Mouse (Mus musculus) Muller cell, postnatal 12 days (primary cell): ENCODE measurements around the gene Vmn1r123.
"Not testable (repeated sequence)": the region's sequence is repeated elsewhere in the genome, so short reads cannot be mapped to it uniquely, and the experiment has no call there.

Source experiments
- DNase-seq: peaks from one replicate; pipeline ENCODE4 v3.0.0-alpha.2; 2015; ENCODE audit errors: inconsistent ontology term

Vmn1r123 gene

DNA sequence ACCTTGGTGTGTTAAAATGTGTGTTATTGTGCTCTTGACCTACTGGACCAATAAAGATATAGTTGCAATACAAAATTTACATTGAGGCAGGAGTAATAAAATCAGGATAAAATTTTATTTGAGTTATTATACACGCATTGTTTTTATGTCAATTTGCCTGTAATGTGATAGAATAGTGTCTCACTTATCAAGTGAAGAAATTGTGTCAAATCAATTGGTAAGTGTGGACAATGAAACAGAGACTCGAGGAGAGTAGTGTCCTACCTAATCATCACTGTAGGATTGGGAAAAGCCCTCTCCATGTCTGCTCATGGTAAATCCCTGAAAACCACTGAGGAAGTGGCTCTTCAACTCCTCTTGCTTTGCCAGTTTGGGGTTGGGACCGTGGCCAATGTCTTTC is at the start of gene Vmn1r123:
TSS of gene Vmn1r123 (plus strand) at position 301 of the 400 bp plus-strand sequence.
- DNase-seq = not testable (repeated sequence)

DNA sequence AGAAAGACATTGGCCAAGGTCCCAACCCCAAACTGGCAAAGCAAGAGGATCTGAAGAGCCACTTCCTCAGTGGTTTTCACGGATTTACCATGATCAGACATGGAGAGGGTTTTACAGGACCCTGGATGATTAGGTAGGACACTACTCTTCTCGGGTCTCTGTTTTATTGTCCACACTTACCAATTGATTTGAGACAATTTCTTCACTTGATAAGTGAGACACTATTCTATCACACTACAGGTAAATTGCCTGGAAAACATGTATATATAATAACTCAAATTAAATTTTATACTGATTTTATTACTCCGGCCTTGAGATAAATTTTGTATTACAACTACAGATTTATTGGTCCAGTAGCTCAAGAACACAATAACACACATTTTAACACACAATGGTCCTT is 28.0 kb upstream of the Vmn1r123 start, which contains the start of gene Vmn1r122:
TSS of gene Vmn1r122 (minus strand) at position 101 of the 400 bp plus-strand sequence.
- not testable (repeated sequence) for DNase-seq

DNA sequence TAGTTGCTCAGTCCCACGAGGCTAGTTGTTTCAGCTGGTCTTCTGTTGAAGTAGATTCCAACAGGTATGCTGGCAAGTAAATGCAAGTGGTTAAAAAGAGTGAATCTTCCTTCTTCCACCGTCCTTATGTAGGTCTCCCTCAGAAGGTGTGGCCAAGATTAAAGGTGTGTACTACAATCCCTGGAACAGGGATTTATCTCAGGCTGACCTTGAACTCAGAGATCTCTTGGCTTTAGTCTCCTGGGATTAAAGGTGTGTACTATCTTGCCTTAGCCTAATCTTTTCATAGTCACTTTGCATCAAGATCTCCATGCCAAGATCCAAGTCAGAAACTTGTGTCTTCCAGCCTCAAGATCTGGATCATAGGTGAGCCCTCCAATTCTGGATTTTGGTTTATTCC is 28.3 kb downstream of the Vmn1r123 start, which contains the start of gene Gm5157:
TSS of gene Gm5157 (minus strand) at position 101 of the 400 bp plus-strand sequence.
- DNase-seq = not testable (repeated sequence)
